Mouse (Mus musculus): ENCODE results near the gene Wdr46.
"Not testable (repeated sequence)": the region's sequence is repeated elsewhere in the genome, so short reads cannot be mapped to it uniquely, and the experiment has no call there.

DNA sequence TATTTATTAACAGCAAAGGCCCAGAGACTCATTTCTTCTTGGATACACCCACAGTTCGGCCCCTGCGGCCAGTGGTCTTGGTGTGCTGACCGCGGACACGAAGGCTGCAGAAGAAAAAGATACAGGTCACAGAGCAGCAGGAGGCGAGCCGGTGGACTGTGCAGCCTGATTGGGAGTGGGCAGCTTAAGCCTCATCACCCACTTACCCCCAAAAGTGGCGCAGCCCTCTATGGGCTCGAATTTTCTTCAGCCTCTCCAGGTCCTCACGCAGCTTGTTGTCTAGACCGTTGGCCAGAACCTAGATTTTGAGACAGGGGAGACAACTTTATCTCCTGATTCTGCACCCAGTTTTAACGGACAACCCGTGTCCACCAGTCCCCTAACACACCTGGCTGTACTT is 11.6 kb downstream of the Wdr46 start:
- not testable (repeated sequence) for TF ChIP-seq CTCF (conservative IDR thresholded peaks at IDR 0.05 in 1 of 2, IDR thresholded peaks at IDR 0.05 in 1 of 2; ENCODE audit: low read depth in 2 of 2, low read length in 2 of 2); CHD2 (IDR thresholded peaks at IDR 0.05; ENCODE audit: low read length); NELFE (IDR thresholded peaks at IDR 0.05; ENCODE audit: low read depth, low read length); EP300 (IDR thresholded peaks at IDR 0.05; ENCODE audit: low read length); POLR2A (IDR thresholded peaks at IDR 0.05; ENCODE audit: low read depth, low read length); TBP (conservative IDR thresholded peaks at IDR 0.05; ENCODE audit: low read depth, low read length); ELF1 (IDR thresholded peaks at IDR 0.05; ENCODE audit: low read depth, low read length); MAX (IDR thresholded peaks at IDR 0.05; ENCODE audit: low read length); RAD21 (IDR thresholded peaks at IDR 0.05; ENCODE audit: low read depth, low read length); POLR2AphosphoS2 (IDR thresholded peaks at IDR 0.05; ENCODE audit: low read depth, low read length); IRF4 (IDR thresholded peaks at IDR 0.05; ENCODE audit: low read depth, low read length); MYC (IDR thresholded peaks at IDR 0.05; ENCODE audit: low read depth, low read length)
